9 mouse cellular contexts compared by ENCODE assay signal in the genomic region with DNA sequence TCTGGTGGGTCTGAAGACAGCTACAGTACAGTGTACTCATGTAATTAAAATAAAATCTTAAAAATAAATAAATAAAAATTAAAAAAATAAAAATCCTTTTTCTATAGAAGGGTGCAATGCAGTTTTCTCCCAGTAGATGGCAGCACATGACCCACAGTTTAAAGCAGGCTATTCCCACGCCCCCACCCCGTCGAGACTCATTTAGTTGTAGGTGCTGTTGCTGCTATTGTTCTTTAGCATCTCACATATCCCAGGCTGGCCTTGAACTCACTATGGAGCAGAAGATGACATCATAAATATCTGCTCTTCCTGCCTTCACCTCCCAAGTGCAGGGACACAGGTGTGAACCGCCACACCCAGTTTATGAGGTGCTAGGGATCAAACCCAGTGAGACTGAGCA. TPM values are rescaled to one million over a fixed set of nuclear protein-coding genes. Genes with fewer than 3 reads are reported as not detected.
A peak's percentile ranks its signal among the peaks of the same experiment; 100 is the strongest.
DNase-seq lines count a peak whose midpoint lies in the region; ATAC-seq and TF ChIP-seq lines count a peak whose summit lies in the region.
"Had no signal": no experiment of that assay in that cellular context is flagged by ENCODE, and none has a peak within 500 bp of the region (broad histone marks: within the 10 kb centered on the region; RNA-seq: fewer than 3 reads in every experiment).

No protein-coding gene starts in this region.

- TF ChIP-seq POLR2A in testis, adult 2 months (IDR thresholded peaks at IDR 0.05; ENCODE audit: control insufficient read depth, low read depth, low read length) = no peak
- TF ChIP-seq POLR2A in brain, embryonic 14.5 days (IDR thresholded peaks at IDR 0.05; ENCODE audit: borderline replicate concordance, extremely low read depth, insufficient read depth, insufficient read length, poor library complexity, severe bottlenecking) = no peak

- H3K4me3 ChIP-seq in heart, postnatal 0 days (ENCODE audit: low read depth, low read length) = no peak overlapping the region
- no peak overlapping the region for H3K4me3 ChIP-seq in heart, embryonic 11.5 days (ENCODE audit: low read depth, low read length)
- H3K4me3 ChIP-seq in testis, adult 2 months (ENCODE audit: control insufficient read depth, low read depth, low read length) = no peak overlapping the region
- H3K4me3 ChIP-seq in forebrain, embryonic 10.5 days = no peak overlapping the region
- H3K4me3 ChIP-seq: embryonic facial prominence, embryonic 12.5 days had no signal

- peak; percentile 74 for TF ChIP-seq CTCF in heart, postnatal 0 days (IDR thresholded peaks at IDR 0.05; ENCODE audit: low read depth)
- peak; percentile 58; the same call in 1 of the 2 replicates for TF ChIP-seq CTCF in testis, adult 2 months (IDR thresholded peaks at IDR 0.05; ENCODE audit: control insufficient read depth, insufficient read depth, insufficient replicate concordance, low read depth, low read length)
- peak; percentile 59; the same call in 1 of the 2 replicates for TF ChIP-seq CTCF in brain, embryonic 14.5 days (IDR thresholded peaks at IDR 0.05; ENCODE audit: borderline replicate concordance, extremely low read depth, insufficient read depth, insufficient read length)

- DNase-seq in heart, postnatal 0 days (ENCODE audit: low spot score) = peak; percentile 69
- DNase-seq in testis, postnatal 14 days (ENCODE audit: low spot score) = no peak
- DNase-seq in brain, embryonic 14.5 days (ENCODE audit: low read depth) = peak; percentile 27
- peak; percentile 48 to 79 for DNase-seq in kidney, postnatal 36 days
- peak; percentile 6 for DNase-seq in retina, adult 2 months (ENCODE audit: low read depth, low spot score)
- no peak for DNase-seq in forebrain, embryonic 10.5 days (ENCODE audit: extremely low spot score, low spot score)

- no peaks in the 10 kb centered on the region for H3K9me3 ChIP-seq in heart, postnatal 0 days (replicated peaks; ENCODE audit: control insufficient read depth, low read length)
- H3K9me3 ChIP-seq in heart, embryonic 11.5 days (replicated peaks; ENCODE audit: control insufficient read depth, low read length) = no peaks in the 10 kb centered on the region
- no peaks in the 10 kb centered on the region for H3K9me3 ChIP-seq in forebrain, embryonic 10.5 days
- H3K9me3 ChIP-seq: embryonic facial prominence, embryonic 12.5 days had no signal

- H3K36me3 ChIP-seq in heart, postnatal 0 days (replicated peaks; ENCODE audit: control insufficient read depth, insufficient read depth, low read length) = no peaks in the 10 kb centered on the region
- no peaks in the 10 kb centered on the region for H3K36me3 ChIP-seq in heart, embryonic 11.5 days (ENCODE audit: control insufficient read depth, insufficient read depth, low read length)
- no peaks in the 10 kb centered on the region for H3K36me3 ChIP-seq in testis, adult 2 months (ENCODE audit: control insufficient read depth, insufficient read depth, low read length)
- H3K36me3 ChIP-seq in forebrain, embryonic 10.5 days (replicated peaks) = no peaks in the 10 kb centered on the region
- H3K36me3 ChIP-seq: embryonic facial prominence, embryonic 12.5 days had no signal

- no peak for TF ChIP-seq EP300 in heart, postnatal 0 days (IDR thresholded peaks at IDR 0.05; ENCODE audit: low read depth)

- no peak overlapping the region for H3K9ac ChIP-seq in heart, postnatal 0 days (replicated peaks; ENCODE audit: low read depth, low read length)
- no peak overlapping the region for H3K9ac ChIP-seq in heart, embryonic 11.5 days (ENCODE audit: low read depth, low read length)
- H3K9ac ChIP-seq: embryonic facial prominence, embryonic 12.5 days had no signal

- no peaks in the 10 kb centered on the region for H3K4me1 ChIP-seq in heart, postnatal 0 days (ENCODE audit: control insufficient read depth, insufficient read depth)
- peaks cover 14% of the 10 kb centered on the region for H3K4me1 ChIP-seq in heart, embryonic 11.5 days (ENCODE audit: control insufficient read depth, insufficient read depth, low read length)
- H3K4me1 ChIP-seq in testis, adult 2 months (ENCODE audit: control insufficient read depth, insufficient read depth, low read length) = no peaks in the 10 kb centered on the region
- H3K4me1 ChIP-seq in forebrain, embryonic 10.5 days = peaks cover 13% of the 10 kb centered on the region
- H3K4me1 ChIP-seq: embryonic facial prominence, embryonic 12.5 days had no signal

- no peaks in the 10 kb centered on the region for H3K27me3 ChIP-seq in heart, postnatal 0 days (ENCODE audit: control insufficient read depth, insufficient read depth, low read length)
- H3K27me3 ChIP-seq in heart, embryonic 11.5 days (ENCODE audit: control insufficient read depth, insufficient read depth, low read length) = no peaks in the 10 kb centered on the region
- H3K27me3 ChIP-seq in testis, adult 2 months (ENCODE audit: control insufficient read depth, insufficient read depth, low read length) = no peaks in the 10 kb centered on the region
- no peaks in the 10 kb centered on the region for H3K27me3 ChIP-seq in forebrain, embryonic 10.5 days (ENCODE audit: poor library complexity, severe bottlenecking)
- H3K27me3 ChIP-seq: embryonic facial prominence, embryonic 12.5 days had no signal

- 22% methylated on average over 4 of the region's 4 CpGs for WGBS in heart, postnatal 0 days
- 23% methylated on average over 4 of the region's 4 CpGs for WGBS in heart, embryonic 11.5 days (ENCODE audit: insufficient replicate concordance)
- WGBS in forebrain, embryonic 10.5 days = 27% methylated on average over 4 of the region's 4 CpGs

- no peak overlapping the region for H3K4me2 ChIP-seq in heart, postnatal 0 days (ENCODE audit: low read depth, low read length)
- H3K4me2 ChIP-seq in heart, embryonic 11.5 days = no peak overlapping the region
- H3K4me2 ChIP-seq: embryonic facial prominence, embryonic 12.5 days had no signal

- no peak for ATAC-seq in heart, postnatal 0 days (ENCODE audit: insufficient read depth, low read depth)
- no peak for ATAC-seq in heart, embryonic 11.5 days (replicated peaks; ENCODE audit: insufficient number of reproducible peaks, low FRiP score, low TSS enrichment)

- H3K27ac ChIP-seq in heart, postnatal 0 days (ENCODE audit: low read depth) = no peak overlapping the region
- H3K27ac ChIP-seq in heart, embryonic 11.5 days (ENCODE audit: low read depth, low read length) = no peak overlapping the region
- no peak overlapping the region for H3K27ac ChIP-seq in testis, adult 2 months (ENCODE audit: control insufficient read depth, insufficient read depth, low read depth, low read length)
- H3K27ac ChIP-seq in forebrain, embryonic 10.5 days = no peak overlapping the region
- H3K27ac ChIP-seq: embryonic facial prominence, embryonic 12.5 days had no signal

RNA-seq across cellular contexts. Expression of gene Sftpb, which starts 20.5 kb away (rescaled TPM):
- 0.84 and 1.7 TPM in 2 replicates for total RNA-seq in heart, postnatal 0 days (2014; rRNA removed; ENCODE audit: low replicate concordance)
- 0.33 and 0.55 TPM in 2 replicates for polyA plus RNA-seq in heart, postnatal 0 days (2015; fragmentation: Nextera tagmentation; extraction: Ambion mirVana)
- polyA plus RNA-seq in heart, embryonic 11.5 days (2014; fragmentation: Nextera tagmentation; extraction: Ambion mirVana) = 0.23 TPM in 1 of 2 replicates, not detected in the other
- 0.06 and 0.16 TPM in 2 replicates for polyA plus RNA-seq in testis, adult 2 months (2012; rRNA removed)
- 0.13 and 0.16 TPM in 2 replicates for polyA plus RNA-seq in brain, embryonic 14.5 days (2012; rRNA removed)
- not detected in 2 replicates for polyA plus RNA-seq in forebrain, embryonic 10.5 days (2016; fragmentation: Nextera tagmentation; extraction: Ambion mirVana)
- polyA plus RNA-seq: embryonic facial prominence, embryonic 12.5 days had no signal

RNA-seq across cellular contexts. Expression of gene Atoh8, which starts 48.5 kb away (rescaled TPM):
- total RNA-seq in heart, postnatal 0 days (2014; rRNA removed; ENCODE audit: low replicate concordance) = 4.5 and 14.7 TPM in 2 replicates
- 7.1 and 8.6 TPM in 2 replicates for polyA plus RNA-seq in heart, postnatal 0 days (2015; fragmentation: Nextera tagmentation; extraction: Ambion mirVana)
- polyA plus RNA-seq in heart, embryonic 11.5 days (2014; fragmentation: Nextera tagmentation; extraction: Ambion mirVana) = 11.6 and 11.8 TPM in 2 replicates
- polyA plus RNA-seq in testis, adult 2 months (2012; rRNA removed) = 390 and 420 TPM in 2 replicates
- polyA plus RNA-seq in brain, embryonic 14.5 days (2012; rRNA removed) = 2.7 and 3.7 TPM in 2 replicates
- 11.2 and 11.5 TPM in 2 replicates for polyA plus RNA-seq in forebrain, embryonic 10.5 days (2016; fragmentation: Nextera tagmentation; extraction: Ambion mirVana)

Comparison
In these comparisons a context has a peak if more than half of its experiments do, and no peak if none do; other contexts are left out.
1. DNase-seq: peak in heart, postnatal 0 days (single experiment), brain, embryonic 14.5 days (single experiment), kidney, postnatal 36 days (2 of 2) and retina, adult 2 months (single experiment); none in testis, postnatal 14 days (single experiment) and forebrain, embryonic 10.5 days (single experiment).
2. RNA of gene Atoh8, which starts 48.5 kb away (polyA plus RNA-seq): 390 to 420 TPM in testis, adult 2 months; 11.6 to 11.8 TPM in heart, embryonic 11.5 days, 11.2 to 11.5 TPM in forebrain, embryonic 10.5 days, 7.1 to 8.6 TPM in heart, postnatal 0 days and 2.7 to 3.7 TPM in brain, embryonic 14.5 days; every median in the first group is over 10 times any median in the second.
3. Peak in every context shown above with its lines, with median percentiles within 50 percentile points of each other: CTCF ChIP-seq.